Mouse (Mus musculus): ENCODE results near the gene Sorl1. TPM values are rescaled to one million over a fixed set of nuclear protein-coding genes. Genes with fewer than 3 reads are reported as not detected.

Gene Sorl1
- total RNA-seq, 1 experiment, result 24.1 TPM

DNA sequence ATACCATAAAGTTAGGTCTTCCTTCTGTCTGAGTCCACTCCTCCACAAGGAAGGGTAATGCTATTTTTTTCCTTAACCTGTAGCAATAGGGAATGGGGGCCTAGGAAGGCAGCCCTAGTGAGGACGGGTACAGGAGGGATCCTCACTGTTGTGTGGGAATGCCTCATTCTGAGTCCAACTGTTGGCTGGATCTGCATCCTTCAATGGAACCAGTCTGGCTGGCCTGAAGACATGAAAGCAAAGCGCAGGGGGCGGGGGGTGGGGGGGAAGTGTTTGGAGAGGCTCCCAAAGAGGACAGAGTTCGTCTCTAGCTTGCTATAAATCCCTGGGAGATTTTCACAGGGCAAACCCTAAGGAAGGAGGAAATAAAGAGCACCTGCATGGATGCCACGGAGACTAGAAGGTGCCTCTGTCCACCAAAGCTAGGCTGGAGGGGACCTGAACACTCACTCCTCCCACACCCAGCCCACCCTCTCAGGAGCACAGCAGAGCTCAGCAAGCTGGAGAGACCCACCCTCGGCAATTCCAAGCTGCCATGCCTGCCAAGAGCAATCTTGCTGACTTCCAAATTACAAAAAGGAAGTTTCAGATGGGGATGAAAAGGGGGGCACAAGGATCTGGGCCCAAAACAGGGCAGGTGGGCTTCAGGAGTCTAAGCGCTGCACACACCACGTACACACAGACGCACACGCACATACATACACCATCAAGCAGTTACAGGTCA lies 2.3 kb downstream of the Sorl1 start:
- H3K27ac ChIP-seq (ENCODE audit: insufficient read depth, low read depth, low read length, poor library complexity, severe bottlenecking), result no peak overlapping the region
- no peaks in the 10 kb centered on the region; the same call in 1 of the 2 replicates for H3K36me3 ChIP-seq (ENCODE audit: control insufficient read depth, insufficient read depth, low read length, poor library complexity, severe bottlenecking)
- no peak overlapping the region for H3K9ac ChIP-seq (ENCODE audit: insufficient read depth, low read depth, low read length, poor library complexity, severe bottlenecking)
- peaks cover 5 to 12% of the 10 kb centered on the region in 2 experiments; a peak in 3 of 4 replicates for H3K4me1 ChIP-seq (ENCODE audit: control insufficient read depth in 2 of 2, insufficient read depth in 2 of 2, low read length in 2 of 2, poor library complexity in 1 of 2)
- H3K4me3 ChIP-seq (ENCODE audit: insufficient read depth in 1 of 2, low read depth in 1 of 2, low read length in 2 of 2, poor library complexity in 1 of 2, severe bottlenecking in 1 of 2), result no peak overlapping the region
- TF ChIP-seq ZNF384 (IDR thresholded peaks at IDR 0.05; ENCODE audit: low read depth, low read length) (no peak), HCFC1 (IDR thresholded peaks at IDR 0.05; ENCODE audit: borderline replicate concordance, insufficient read depth, low read length) (no peak), CHD2 (IDR thresholded peaks at IDR 0.05; ENCODE audit: low read depth, low read length) (no peak), ZC3H11A (IDR thresholded peaks at IDR 0.05; ENCODE audit: borderline replicate concordance, low read depth, low read length) (no peak), MAFK (IDR thresholded peaks at IDR 0.05; ENCODE audit: insufficient read depth, low read depth, low read length) (no peak)
- in situ Hi-C loops (cut with MboI; ENCODE audit: low sequenced_read_pairs in 2 of 2, unreplicated experiment in 2 of 2), result no loop called here
- no peak for DNase-seq (ENCODE audit: low read depth, low spot score)
- H3K9me3 ChIP-seq (ENCODE audit: control insufficient read depth, insufficient read depth, low read depth, low read length), result no peaks in the 10 kb centered on the region

DNA sequence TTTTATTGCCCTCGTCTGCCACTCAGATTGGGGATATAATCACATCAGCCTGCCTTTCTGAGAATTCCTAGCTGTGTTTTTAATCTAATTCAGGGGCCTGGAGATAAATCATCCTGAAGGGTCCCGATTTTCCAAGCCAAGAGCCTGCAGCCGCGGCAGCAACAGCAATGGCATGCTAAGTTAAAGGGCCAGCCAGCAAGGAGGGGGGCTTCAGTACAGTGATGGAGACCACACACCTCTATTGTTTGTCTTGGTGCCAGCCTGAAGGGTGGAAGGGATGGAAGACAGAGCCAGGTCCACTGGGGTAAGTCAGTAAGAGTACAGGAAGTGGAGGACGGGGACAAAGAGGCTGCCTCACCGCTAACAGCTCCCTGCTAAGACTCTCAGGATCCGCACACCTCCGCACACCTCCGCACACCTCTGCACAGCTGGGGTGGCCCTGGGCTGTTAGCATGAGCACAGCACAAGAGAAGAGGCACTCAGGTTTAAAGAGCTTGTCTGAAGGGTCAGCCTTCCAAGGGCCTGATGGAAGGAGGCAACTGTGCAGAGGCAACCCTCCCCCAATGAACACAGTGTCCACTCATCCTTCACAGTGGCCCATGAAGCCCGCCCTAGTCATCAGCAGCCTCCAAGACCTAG lies 7.6 kb downstream of the Sorl1 start:
- H3K9ac ChIP-seq (ENCODE audit: insufficient read depth, low read depth, low read length, poor library complexity, severe bottlenecking), result no peak overlapping the region
- in situ Hi-C loops (cut with MboI; ENCODE audit: low sequenced_read_pairs in 2 of 2, unreplicated experiment in 2 of 2), result no loop called here
- no peak for TF ChIP-seq HCFC1 (IDR thresholded peaks at IDR 0.05; ENCODE audit: borderline replicate concordance, insufficient read depth, low read length)
- TF ChIP-seq ZNF384 (IDR thresholded peaks at IDR 0.05; ENCODE audit: low read depth, low read length), result no peak
- TF ChIP-seq MAFK (IDR thresholded peaks at IDR 0.05; ENCODE audit: insufficient read depth, low read depth, low read length), result no peak
- TF ChIP-seq CHD2 (IDR thresholded peaks at IDR 0.05; ENCODE audit: low read depth, low read length), result no peak
- TF ChIP-seq ZC3H11A (IDR thresholded peaks at IDR 0.05; ENCODE audit: borderline replicate concordance, low read depth, low read length), result no peak
- peaks cover 14 to 17% of the 10 kb centered on the region in 2 experiments; a peak in 3 of 4 replicates for H3K4me1 ChIP-seq (ENCODE audit: control insufficient read depth in 2 of 2, insufficient read depth in 2 of 2, low read length in 2 of 2, poor library complexity in 1 of 2)
- no peaks in the 10 kb centered on the region for H3K9me3 ChIP-seq (ENCODE audit: control insufficient read depth, insufficient read depth, low read depth, low read length)
- H3K36me3 ChIP-seq (ENCODE audit: control insufficient read depth, insufficient read depth, low read length, poor library complexity, severe bottlenecking), result no peaks in the 10 kb centered on the region; the same call in 1 of the 2 replicates
- no peak overlapping the region for H3K27ac ChIP-seq (ENCODE audit: insufficient read depth, low read depth, low read length, poor library complexity, severe bottlenecking)
- no peak for DNase-seq (ENCODE audit: low read depth, low spot score)
- no peak overlapping the region for H3K4me3 ChIP-seq (ENCODE audit: insufficient read depth in 1 of 2, low read depth in 1 of 2, low read length in 2 of 2, poor library complexity in 1 of 2, severe bottlenecking in 1 of 2)

DNA sequence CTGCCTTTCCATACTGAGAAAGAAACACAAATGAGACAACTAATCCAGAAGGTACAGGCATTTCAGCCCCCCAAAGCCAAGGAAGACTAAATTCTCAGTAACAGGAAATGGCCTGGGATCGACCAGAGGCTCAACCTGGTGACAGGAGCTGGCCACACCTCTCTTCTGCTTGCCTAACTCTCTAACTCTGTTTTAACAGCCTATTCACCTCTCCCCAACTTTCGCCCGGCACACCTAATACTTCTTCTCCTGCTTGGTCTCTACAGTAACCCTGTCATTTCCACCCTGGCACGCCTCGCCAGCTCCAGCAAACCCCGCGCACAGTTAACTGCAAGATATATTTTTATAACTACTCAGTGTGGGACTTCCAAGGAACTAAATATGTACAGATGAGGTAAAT lies 9.0 kb downstream of the Sorl1 start:
- H3K36me3 ChIP-seq (ENCODE audit: control insufficient read depth, insufficient read depth, low read length, poor library complexity, severe bottlenecking), result no peaks in the 10 kb centered on the region
- no peak for TF ChIP-seq HCFC1 (IDR thresholded peaks at IDR 0.05; ENCODE audit: borderline replicate concordance, insufficient read depth, low read length)
- TF ChIP-seq CHD2 (IDR thresholded peaks at IDR 0.05; ENCODE audit: low read depth, low read length), result no peak
- TF ChIP-seq ZNF384 (IDR thresholded peaks at IDR 0.05; ENCODE audit: low read depth, low read length), result no peak
- no peak for TF ChIP-seq ZC3H11A (IDR thresholded peaks at IDR 0.05; ENCODE audit: borderline replicate concordance, low read depth, low read length)
- TF ChIP-seq MAFK (IDR thresholded peaks at IDR 0.05; ENCODE audit: insufficient read depth, low read depth, low read length), result no peak
- H3K27ac ChIP-seq (ENCODE audit: insufficient read depth, low read depth, low read length, poor library complexity, severe bottlenecking), result no peak overlapping the region
- no peak overlapping the region for H3K9ac ChIP-seq (ENCODE audit: insufficient read depth, low read depth, low read length, poor library complexity, severe bottlenecking)
- no peak overlapping the region for H3K4me3 ChIP-seq (ENCODE audit: insufficient read depth in 1 of 2, low read depth in 1 of 2, low read length in 2 of 2, poor library complexity in 1 of 2, severe bottlenecking in 1 of 2)
- DNase-seq (ENCODE audit: low read depth, low spot score), result no peak
- peaks cover 15 to 25% of the 10 kb centered on the region in 2 experiments; a peak in 3 of 4 replicates for H3K4me1 ChIP-seq (ENCODE audit: control insufficient read depth in 2 of 2, insufficient read depth in 2 of 2, low read length in 2 of 2, poor library complexity in 1 of 2)
- in situ Hi-C loops (cut with MboI; ENCODE audit: low sequenced_read_pairs in 2 of 2, unreplicated experiment in 2 of 2), result no loop called here
- no peaks in the 10 kb centered on the region for H3K9me3 ChIP-seq (ENCODE audit: control insufficient read depth, insufficient read depth, low read depth, low read length)

DNA sequence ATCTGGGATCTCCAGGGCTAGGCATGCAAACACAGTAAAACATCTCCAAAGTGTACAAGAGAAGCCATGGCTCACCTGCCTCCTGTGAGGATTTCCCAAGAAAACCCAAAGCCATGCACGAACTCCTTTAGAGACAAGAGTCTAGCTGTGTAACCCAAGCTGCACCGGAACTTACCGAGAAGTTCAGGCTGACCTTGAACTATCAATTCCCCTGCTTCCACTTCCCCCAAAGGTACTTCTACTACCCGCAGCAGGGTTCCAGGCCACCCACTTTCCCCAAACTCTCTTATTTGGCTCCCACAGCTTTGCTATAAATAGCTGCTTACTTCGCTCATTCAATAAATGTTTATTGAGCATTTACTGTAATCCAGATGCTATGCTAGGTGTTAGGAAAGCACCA lies 10.8 kb downstream of the Sorl1 start:
- peaks cover 15 to 32% of the 10 kb centered on the region in 2 experiments; a peak in 3 of 4 replicates for H3K4me1 ChIP-seq (ENCODE audit: control insufficient read depth in 2 of 2, insufficient read depth in 2 of 2, low read length in 2 of 2, poor library complexity in 1 of 2)
- no peaks in the 10 kb centered on the region for H3K36me3 ChIP-seq (ENCODE audit: control insufficient read depth, insufficient read depth, low read length, poor library complexity, severe bottlenecking)
- no peaks in the 10 kb centered on the region for H3K9me3 ChIP-seq (ENCODE audit: control insufficient read depth, insufficient read depth, low read depth, low read length)
- no peak overlapping the region for H3K9ac ChIP-seq (ENCODE audit: insufficient read depth, low read depth, low read length, poor library complexity, severe bottlenecking)
- TF ChIP-seq CHD2 (IDR thresholded peaks at IDR 0.05; ENCODE audit: low read depth, low read length) (no peak), ZNF384 (IDR thresholded peaks at IDR 0.05; ENCODE audit: low read depth, low read length) (no peak), ZC3H11A (IDR thresholded peaks at IDR 0.05; ENCODE audit: borderline replicate concordance, low read depth, low read length) (no peak), MAFK (IDR thresholded peaks at IDR 0.05; ENCODE audit: insufficient read depth, low read depth, low read length) (no peak), HCFC1 (IDR thresholded peaks at IDR 0.05; ENCODE audit: borderline replicate concordance, insufficient read depth, low read length) (no peak)
- in situ Hi-C loops (cut with MboI; ENCODE audit: low sequenced_read_pairs in 2 of 2, unreplicated experiment in 2 of 2), result no loop called here
- DNase-seq (ENCODE audit: low read depth, low spot score), result no peak
- H3K27ac ChIP-seq (ENCODE audit: insufficient read depth, low read depth, low read length, poor library complexity, severe bottlenecking), result peak overlapping the region; percentile 56; the same call in 1 of the 2 replicates
- H3K4me3 ChIP-seq (ENCODE audit: insufficient read depth in 1 of 2, low read depth in 1 of 2, low read length in 2 of 2, poor library complexity in 1 of 2, severe bottlenecking in 1 of 2), result no peak overlapping the region
